Mouse (Mus musculus): ENCODE measurements around the gene Csrp1.

Gene Csrp1

GRCm38 (mm10) chr1:135771573-135771970, 51.7 kb downstream of the Csrp1 start:
- no peak for DNase-seq (ENCODE audit: low spot score)

GRCm38 (mm10) chr1:135776596-135776995, 56.7 kb downstream of the Csrp1 start:
- DNase-seq (ENCODE audit: low spot score) = no peak

DNA sequence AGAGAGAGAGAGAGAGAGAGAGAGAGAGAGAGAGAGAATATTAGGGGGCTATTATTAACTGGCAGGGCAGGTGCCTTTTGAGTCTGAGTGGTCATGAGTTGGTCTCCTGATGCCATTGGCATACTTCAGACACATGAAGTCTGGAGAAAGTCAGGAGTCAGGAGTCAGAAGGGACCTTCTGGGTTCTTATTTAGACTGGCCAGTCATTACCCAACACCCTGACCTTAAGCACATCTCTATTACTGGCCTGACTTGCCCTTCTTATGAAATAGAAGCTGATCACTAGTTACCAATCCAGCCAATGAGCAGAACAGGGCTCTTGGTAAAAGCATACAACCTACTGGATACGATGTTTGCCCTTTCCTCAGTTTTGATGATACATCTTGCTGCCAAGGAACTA, 57.2 kb downstream of the Csrp1 start:
- DNase-seq (ENCODE audit: low spot score) = no peak

- no peak for DNase-seq (ENCODE audit: low spot score)
Measured at GRCm38 (mm10) chr1:135778780-135779535, 59.1 kb downstream of the Csrp1 start, which contains the start of gene Tnni1. Tnni1 (plus strand) TSS chr1:135779434.

DNA sequence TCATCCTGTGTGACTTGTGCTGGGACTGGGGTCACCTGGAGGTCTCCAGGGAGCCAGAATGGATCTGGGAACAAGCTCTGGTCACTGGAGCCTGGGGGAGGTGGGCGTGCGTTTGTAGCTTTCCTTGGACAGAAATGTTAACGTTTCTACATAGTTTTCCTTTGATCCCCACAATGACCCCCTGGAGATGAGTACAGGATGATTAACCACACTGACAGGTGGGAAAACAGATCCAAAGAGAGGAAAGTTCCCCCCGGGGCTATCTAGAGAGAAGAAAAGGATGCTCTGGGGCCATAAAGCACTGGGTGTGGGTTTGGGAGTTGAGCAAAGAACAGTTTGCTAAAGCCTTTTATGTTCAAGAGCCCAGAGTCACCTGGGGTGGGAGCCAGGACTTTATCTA, 60.8 kb downstream of the Csrp1 start:
- no peak for DNase-seq (ENCODE audit: low spot score)

DNA sequence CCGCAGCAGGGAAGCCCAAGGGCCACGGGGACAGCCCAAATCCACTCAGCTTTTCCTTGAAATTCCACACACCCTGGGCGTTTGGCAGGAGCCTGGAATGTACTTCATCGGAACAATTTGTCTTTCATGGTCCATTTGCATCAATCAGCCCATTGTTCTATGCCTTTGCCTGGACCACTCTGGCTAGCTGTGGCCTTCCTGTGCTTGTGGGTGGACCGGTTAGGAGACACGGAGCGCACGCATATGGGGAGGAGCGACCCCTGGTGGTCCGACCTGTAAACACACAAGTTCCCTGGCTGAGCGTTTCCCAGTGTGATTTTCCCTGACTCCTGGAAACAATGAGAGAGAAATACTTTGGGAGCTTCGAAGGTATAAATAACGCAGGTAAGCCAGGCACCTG, 61.4 kb downstream of the Csrp1 start:
- DNase-seq (ENCODE audit: low spot score) = peak; percentile 78

- no peak for DNase-seq (ENCODE audit: low spot score)
Measured at GRCm38 (mm10) chr1:135782816-135783215, 63.0 kb downstream of the Csrp1 start.

DNA sequence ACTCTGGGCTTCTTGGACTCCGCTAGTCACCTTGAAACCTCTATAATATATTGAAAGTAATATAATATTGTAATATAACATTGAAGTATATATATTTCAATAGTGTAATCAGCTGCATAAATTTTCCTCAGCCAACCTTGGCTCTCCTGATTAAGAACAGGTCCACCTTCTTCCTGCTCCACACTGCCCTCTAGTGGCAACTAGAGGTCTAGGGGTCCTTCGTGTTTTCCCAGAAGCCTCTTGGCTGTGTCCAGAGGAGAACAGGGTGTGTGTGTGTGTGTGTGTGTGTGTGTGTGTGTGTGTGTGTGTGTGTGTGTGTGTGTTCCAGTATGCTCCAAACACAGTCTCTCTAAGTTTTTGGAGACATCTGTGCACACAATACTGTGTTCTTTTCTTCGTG, 67.9 kb downstream of the Csrp1 start:
- peak; percentile 84 for DNase-seq (ENCODE audit: low spot score)

GRCm38 (mm10) chr1:135788708-135789107, 68.8 kb downstream of the Csrp1 start:
- DNase-seq (ENCODE audit: low spot score) = peak; percentile 48

GRCm38 (mm10) chr1:135789815-135790214, 70.0 kb downstream of the Csrp1 start:
- peak; percentile 72 for DNase-seq (ENCODE audit: low spot score)

DNA sequence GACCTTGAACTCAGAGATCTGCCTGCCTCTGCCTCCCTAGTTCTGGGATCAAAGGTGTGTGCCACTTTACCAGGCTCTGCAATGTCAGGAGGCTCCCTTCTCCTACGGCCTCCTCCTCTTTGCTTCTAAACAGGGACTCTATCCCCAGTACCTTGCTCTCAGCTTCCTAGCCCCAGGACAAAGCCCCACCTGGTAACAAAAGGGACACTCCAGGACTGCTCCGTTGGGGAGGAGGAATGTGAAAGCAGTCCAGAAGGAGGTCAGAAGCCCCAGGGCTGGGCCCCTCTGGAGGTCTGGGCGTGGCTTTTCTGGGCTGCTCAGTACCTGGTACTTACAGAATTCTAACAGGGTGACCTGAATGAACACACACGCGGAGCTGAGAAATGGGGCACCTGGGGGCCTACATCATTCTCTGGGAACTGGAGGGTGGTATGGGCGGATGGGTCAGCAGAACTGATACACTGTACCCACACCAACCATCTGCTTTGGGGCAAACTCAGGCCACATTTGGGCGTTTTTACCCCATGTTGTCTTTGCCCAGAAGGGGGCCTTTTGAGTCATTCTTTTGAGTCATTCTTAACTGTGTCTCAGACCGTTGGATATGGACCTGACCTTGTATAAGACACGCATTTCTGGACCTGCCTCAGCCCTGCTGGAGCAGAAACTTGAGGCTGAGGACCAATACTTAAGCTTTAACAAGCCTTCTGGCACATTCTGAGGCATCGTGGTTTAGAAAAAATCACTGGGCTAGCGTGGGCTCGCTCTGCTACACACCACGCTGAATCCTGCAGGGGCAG, 72.5 kb downstream of the Csrp1 start:
- DNase-seq (ENCODE audit: low spot score) = no peak

DNA sequence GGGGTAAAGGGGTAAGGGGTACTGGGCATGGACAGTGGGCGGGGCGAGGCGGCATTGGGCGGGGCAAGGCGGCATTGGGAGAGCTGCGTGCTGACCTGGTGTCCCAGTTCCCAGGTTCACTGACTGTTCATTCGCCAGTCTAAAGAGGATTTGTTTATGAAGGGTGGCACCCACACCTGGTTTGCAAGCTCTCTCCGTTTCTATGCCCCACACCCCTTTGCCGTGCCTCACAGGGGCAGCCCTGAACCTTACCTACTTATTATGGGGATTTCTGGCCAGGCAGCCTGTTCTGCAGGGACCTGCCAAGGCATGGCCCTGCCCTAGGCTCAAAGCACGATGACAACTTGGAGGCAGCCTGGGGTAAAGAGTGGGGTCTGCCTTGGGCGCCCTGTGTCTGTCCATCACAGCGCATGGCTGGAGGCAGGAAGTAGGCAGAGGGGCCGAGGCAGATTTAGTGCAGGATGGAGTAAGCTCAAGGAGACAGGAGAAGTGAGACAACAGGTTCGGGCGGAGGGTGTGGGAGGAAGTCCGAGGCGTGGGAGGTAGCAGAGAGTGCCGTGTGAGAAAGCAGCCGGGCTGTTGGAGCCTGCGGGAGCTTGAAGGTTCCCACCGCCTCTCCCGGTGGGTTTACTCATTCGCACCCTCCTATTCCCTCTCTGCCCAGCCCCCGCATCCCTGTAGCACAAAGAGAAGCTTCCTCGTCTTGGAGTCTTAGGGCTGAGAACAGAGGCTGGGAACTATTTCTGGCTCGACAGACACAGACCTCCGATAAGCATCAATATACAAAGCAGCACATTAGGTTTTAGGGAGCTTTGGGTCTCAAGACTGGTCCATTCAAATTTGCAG, 73.7 kb downstream of the Csrp1 start:
- peak; percentile 51 for DNase-seq (ENCODE audit: low spot score)

- no peak for DNase-seq (ENCODE audit: low spot score)
Measured at GRCm38 (mm10) chr1:135794216-135795134, 74.6 kb downstream of the Csrp1 start.

DNA sequence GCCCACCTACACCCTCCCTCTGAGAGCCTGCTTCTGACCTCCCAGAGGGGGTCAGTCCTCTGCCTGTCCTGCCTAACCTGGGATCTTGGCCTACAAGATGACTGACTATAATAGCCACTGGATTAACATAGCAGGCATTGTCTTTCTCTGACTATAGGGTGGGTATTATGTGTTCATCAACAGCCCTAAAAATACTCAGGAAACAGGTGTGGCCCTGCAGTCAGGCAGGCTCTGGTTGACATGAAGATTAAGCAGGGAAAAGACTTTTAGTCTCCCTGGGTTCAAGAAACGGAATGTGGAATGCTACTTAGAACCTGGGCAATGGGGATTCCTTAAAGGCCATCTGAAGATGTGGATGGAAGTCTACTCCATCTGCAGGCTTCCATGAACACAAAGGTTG, 78.6 kb downstream of the Csrp1 start:
- no peak for DNase-seq (ENCODE audit: low spot score)

GRCm38 (mm10) chr1:135799109-135799627, 79.3 kb downstream of the Csrp1 start:
- no peak for DNase-seq (ENCODE audit: low spot score)

DNA sequence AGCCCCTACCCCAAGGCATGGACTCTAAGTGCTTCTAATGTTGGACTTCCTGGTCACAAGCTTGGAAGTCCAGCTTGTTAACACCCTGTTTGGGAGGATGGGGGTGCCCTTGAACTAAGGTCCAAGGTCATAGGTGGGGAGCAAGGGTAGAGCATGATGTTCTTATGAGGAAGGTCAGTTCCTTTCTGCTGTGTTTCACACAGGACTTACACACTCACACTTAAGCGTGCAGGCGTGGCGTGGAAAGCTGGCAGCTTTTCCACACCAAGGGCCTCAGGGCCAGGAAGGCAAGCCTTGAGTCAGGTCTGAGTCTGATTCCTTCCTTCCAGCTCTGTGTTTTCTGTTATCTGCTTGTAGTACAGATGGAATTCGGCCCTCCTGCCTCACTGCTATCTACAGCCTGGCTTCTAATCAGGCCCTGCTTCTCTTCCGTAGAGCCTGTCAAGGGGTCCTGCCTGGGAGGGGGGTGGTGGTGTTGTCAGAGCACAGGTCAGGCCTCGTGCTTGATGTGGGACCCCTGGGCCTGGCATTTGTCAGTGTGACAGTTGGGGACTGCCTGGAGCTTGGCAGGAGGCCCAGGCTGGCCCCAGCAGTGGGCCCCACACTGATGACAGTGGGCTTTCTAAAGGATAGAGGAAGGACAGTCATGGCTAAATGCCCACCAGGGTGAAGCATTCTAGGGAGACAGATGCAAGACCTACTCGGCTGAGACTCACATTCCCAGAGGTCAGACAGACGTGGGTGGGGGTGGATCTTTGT, 80.5 kb downstream of the Csrp1 start:
- DNase-seq (ENCODE audit: low spot score) = no peak
